8 mouse cellular contexts compared by ENCODE assay signal in genomic region chr11:75794602-75795320, GRCm38 (mm10). TPM values are rescaled to one million over a fixed set of nuclear protein-coding genes. Genes with fewer than 3 reads are reported as not detected.
A peak's percentile ranks its signal among the peaks of the same experiment; 100 is the strongest.
DNase-seq lines count a peak whose midpoint lies in the region; ATAC-seq and TF ChIP-seq lines count a peak whose summit lies in the region.

No protein-coding gene starts in this region.

- no peaks in the 10 kb centered on the region for H3K36me3 ChIP-seq in forebrain, embryonic 14.5 days (ENCODE audit: control insufficient read depth, insufficient read depth, low read length)
- no peaks in the 10 kb centered on the region for H3K36me3 ChIP-seq in limb, embryonic 13.5 days

- H3K4me2 ChIP-seq in forebrain, embryonic 14.5 days (ENCODE audit: low read length), result peak overlapping the region; percentile 55
- peak overlapping the region; percentile 74 for H3K4me2 ChIP-seq in limb, embryonic 13.5 days (replicated peaks)

- no peak for ATAC-seq in forebrain, embryonic 14.5 days
- no peak for ATAC-seq in limb, embryonic 13.5 days (ENCODE audit: low FRiP score, low read depth)
- no peak for ATAC-seq in megakaryocyte-erythroid progenitor cell, adult 5-6 weeks (replicated peaks; ENCODE audit: low FRiP score, low TSS enrichment, poor library complexity, severe bottlenecking)

- no peak for TF ChIP-seq POLR2A in olfactory bulb, adult 2 months (IDR thresholded peaks at IDR 0.05; ENCODE audit: insufficient read depth, low read depth, low read length)

- peak overlapping the region; percentile 53 for H3K9ac ChIP-seq in forebrain, embryonic 14.5 days (ENCODE audit: low read length)
- H3K9ac ChIP-seq in limb, embryonic 13.5 days, result peak overlapping the region; percentile 67

- peaks cover 42% of the 10 kb centered on the region for H3K27me3 ChIP-seq in forebrain, embryonic 14.5 days (replicated peaks; ENCODE audit: control insufficient read depth, insufficient read depth, low read length)
- peaks cover 93% of the 10 kb centered on the region for H3K27me3 ChIP-seq in limb, embryonic 13.5 days

- H3K4me3 ChIP-seq in layer of hippocampus, adult 2 months, result peak overlapping the region; percentile 59
- peak overlapping the region; percentile 47 for H3K4me3 ChIP-seq in forebrain, embryonic 14.5 days (ENCODE audit: low read depth, low read length)
- peak overlapping the region; percentile 55 for H3K4me3 ChIP-seq in limb, embryonic 13.5 days
- peak overlapping the region; percentile 57 for H3K4me3 ChIP-seq in olfactory bulb, adult 2 months (ENCODE audit: insufficient read depth, low read depth, low read length)

- 6% methylated on average over 42 of the region's 45 CpGs for whole genome bisulfite sequencing in forebrain, embryonic 14.5 days
- WGBS in limb, embryonic 13.5 days, result 7% methylated on average over 45 of the region's 45 CpGs
- 14% methylated on average over 45 of the region's 45 CpGs for WGBS in olfactory bulb, adult 2 months

- H3K9me3 ChIP-seq in forebrain, embryonic 14.5 days (replicated peaks; ENCODE audit: control insufficient read depth, low read length), result no peaks in the 10 kb centered on the region
- no peaks in the 10 kb centered on the region for H3K9me3 ChIP-seq in limb, embryonic 13.5 days

- H3K4me1 ChIP-seq in forebrain, embryonic 14.5 days (ENCODE audit: control insufficient read depth, insufficient read depth, low read length), result no peaks in the 10 kb centered on the region
- 0 out of 2 replicates have a peak, but pooled peaks cover 9% of the 10 kb centered on the region for H3K4me1 ChIP-seq in limb, embryonic 13.5 days
- H3K4me1 ChIP-seq in olfactory bulb, adult 2 months (ENCODE audit: control insufficient read depth, insufficient read depth, low read length), result peaks cover 9% of the 10 kb centered on the region; the same call in 1 of the 2 replicates

- peak overlapping the region; percentile 87 for H3K27ac ChIP-seq in layer of hippocampus, adult 2 months
- no peak overlapping the region for H3K27ac ChIP-seq in forebrain, embryonic 14.5 days (ENCODE audit: low read depth, low read length)
- no peak overlapping the region for H3K27ac ChIP-seq in limb, embryonic 13.5 days
- H3K27ac ChIP-seq in olfactory bulb, adult 2 months (ENCODE audit: insufficient read depth, low read depth, low read length), result no peak overlapping the region

- no peak for DNase-seq in layer of hippocampus, adult 2 months (ENCODE audit: low spot score in 2 of 2)
- DNase-seq in layer of hippocampus, adult 8-10 months (ENCODE audit: low spot score in 2 of 2), result no peak
- DNase-seq in forebrain, embryonic 14.5 days (ENCODE audit: low spot score), result no peak
- DNase-seq in thymus, postnatal 25 days, result no peak
- DNase-seq in ovary, adult 18-20 months (ENCODE audit: low spot score), result no peak

- TF ChIP-seq CTCF in layer of hippocampus, adult 2 months (conservative IDR thresholded peaks at IDR 0.05), result no peak
- TF ChIP-seq CTCF in olfactory bulb, adult 2 months (IDR thresholded peaks at IDR 0.05; ENCODE audit: insufficient read depth, low read depth, low read length), result no peak

RNA-seq across cellular contexts. Expression of gene Doc2b, which starts 1.1 kb away (rescaled TPM):
- 10 to 100 TPM; 92.6 to 93.1 TPM for total RNA-seq in layer of hippocampus, adult 2 months (2021)
- 100 to 1,000 TPM in 2 of 4 experiments, 10 to 100 TPM in 2; 60.4 to 104 (median 86.0) TPM for total RNA-seq in layer of hippocampus, adult 8-10 months (2022)
- polyA plus RNA-seq in forebrain, embryonic 14.5 days (2014; fragmentation: Nextera tagmentation; extraction: Ambion mirVana), result 1.5 and 1.8 TPM in 2 replicates
- 1.0 and 1.3 TPM in 2 replicates for polyA plus RNA-seq in limb, embryonic 13.5 days (2015; fragmentation: Nextera tagmentation; extraction: Ambion mirVana)
- not detected in 2 replicates for polyA plus RNA-seq in olfactory bulb, adult 2 months (2012; ENCODE audit: insufficient read depth, insufficient read length, low replicate concordance, missing spikeins)
- not detected in 2 replicates for total RNA-seq in megakaryocyte-erythroid progenitor cell, adult 5-6 weeks (2014; fragmentation: Nextera tagmentation)
- total RNA-seq in megakaryocyte-erythroid progenitor cell, adult 5-6 weeks (2017), result not detected in 2 replicates

Comparison
In these comparisons a context has a peak if more than half of its experiments do, and no peak if none do; other contexts are left out.
1. RNA of gene Doc2b, which starts 1.1 kb away (total RNA-seq): 60.4 to 104 TPM in layer of hippocampus, adult 8-10 months and 92.6 to 93.1 TPM in layer of hippocampus, adult 2 months; not detected in megakaryocyte-erythroid progenitor cell, adult 5-6 weeks; every median in the first group is over 10 times any median in the second.
2. Peak in every context shown above with its lines, with median percentiles within 50 percentile points of each other: H3K4me3 ChIP-seq.